Mouse (Mus musculus) C2C12 (cell line): ENCODE data around the gene Sh3yl1. TPM values are rescaled to one million over a fixed set of nuclear protein-coding genes. Genes with fewer than 3 reads are reported as not detected.

ENCODE experiments used
- H3K27me3 ChIP-seq: one replicate; pipeline ENCODE4 v1.6.1; 2011; ENCODE audit not compliant: control insufficient read depth, insufficient read depth, insufficient read length
- H3K36me3 ChIP-seq: one replicate; pipeline ENCODE4 v1.6.1; 2011; ENCODE audit not compliant: control insufficient read depth, insufficient read depth
- H3K4me3 ChIP-seq: one replicate; pipeline ENCODE4 v1.5.1; 2011; ENCODE audit warnings: mild to moderate bottlenecking, control low read depth; ENCODE audit not compliant: poor library complexity, insufficient read depth, severe bottlenecking
- H3K79me2 ChIP-seq: one replicate; pipeline ENCODE4 v1.6.1; 2011; ENCODE audit not compliant: control insufficient read depth, insufficient read depth
- H3K79me3 ChIP-seq: one replicate; pipeline ENCODE4 v1.6.1; 2011; ENCODE audit warnings: low read depth, control low read depth
- H3ac ChIP-seq: one replicate; pipeline ENCODE3; 2011; ENCODE audit warnings: low read depth; ENCODE audit not compliant: control insufficient read depth, insufficient read length
- CEBPB ChIP-seq: IDR thresholded peaks from one replicate; pipeline ENCODE4 v1.6.1; 2011; ENCODE audit warnings: low read depth, mild to moderate bottlenecking, control low read depth, moderate library complexity
- CTCF ChIP-seq: IDR thresholded peaks from one replicate; pipeline ENCODE4 v1.5.1; 2011; ENCODE audit not compliant: control insufficient read depth, insufficient read depth, insufficient read length
- FOSL1 ChIP-seq: IDR thresholded peaks from one replicate; pipeline ENCODE4 v1.8.0; 2011; ENCODE audit warnings: mild to moderate bottlenecking, low read length; ENCODE audit not compliant: poor library complexity, insufficient read depth, severe bottlenecking
- MAX ChIP-seq: IDR thresholded peaks from one replicate; pipeline ENCODE4 v1.6.1; 2011; ENCODE audit warnings: mild to moderate bottlenecking, control low read depth
- MYOD1 ChIP-seq: IDR thresholded peaks from one replicate; pipeline ENCODE4 v1.6.1; 2011; ENCODE audit warnings: low read depth; ENCODE audit not compliant: control insufficient read depth, insufficient read length
- MYOG ChIP-seq: IDR thresholded peaks from one replicate; pipeline ENCODE4 v1.6.1; 2011; ENCODE audit not compliant: control insufficient read depth, insufficient read length; ENCODE audit errors: extremely low read depth
- USF1 ChIP-seq: IDR thresholded peaks from one replicate; pipeline ENCODE4 v1.6.1; 2011; ENCODE audit warnings: low read depth, mild to moderate bottlenecking, control low read depth, moderate library complexity
- polyA plus RNA-seq: library from polyadenylated mRNA; unstranded; fragments of >200 nt; fragmentation: generic; extraction: Trizol; gene quantifications from one replicate; pipeline ENCODE4 v1.2.1, GENCODE M21; 2012; ENCODE audit warnings: missing spikeins

Sh3yl1 gene
- polyA plus RNA-seq, 1 experiment = 1.4 TPM

GRCm38 (mm10) chr12:30891438-30891837 lies 20.0 kb upstream of the Sh3yl1 start:
- no peak overlapping the region for H3ac ChIP-seq
- no peak for TF ChIP-seq MAX
- TF ChIP-seq CEBPB = no peak
- TF ChIP-seq MYOD1 = no peak
- no peak for TF ChIP-seq MYOG
- TF ChIP-seq USF1 = no peak
- no peak for TF ChIP-seq CTCF
- no peak for TF ChIP-seq FOSL1
- H3K27me3 ChIP-seq = peaks cover 6% of the 10 kb centered on the region

DNA sequence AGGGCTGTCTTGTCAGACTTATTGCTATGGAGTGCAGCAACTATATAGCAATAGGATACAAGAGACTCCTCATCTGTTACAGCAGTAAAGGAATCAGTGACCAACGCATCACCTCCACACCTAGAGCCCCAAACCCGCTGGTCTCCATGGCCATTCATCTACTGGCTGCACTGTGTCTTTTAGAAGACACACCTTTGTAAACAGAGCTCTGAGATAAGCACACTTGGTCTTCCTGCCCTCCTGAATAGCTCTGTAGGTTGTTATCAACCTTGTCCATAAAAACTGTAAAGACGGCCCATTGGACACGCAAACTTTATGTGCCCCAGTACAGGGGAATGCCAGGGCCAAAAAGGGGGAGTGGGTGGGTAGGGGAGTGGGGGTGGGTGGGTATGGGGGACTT lies 14.4 kb upstream of the Sh3yl1 start:
- Histone ChIP-seq H3ac (no peak overlapping the region), H3K27me3 (no peaks in the 10 kb centered on the region), H3K79me2 (peaks cover 8% of the 10 kb centered on the region), H3K79me3 (peaks cover 4% of the 10 kb centered on the region), H3K4me3 (no peak overlapping the region), H3K36me3 (peaks cover 23% of the 10 kb centered on the region)
- TF ChIP-seq FOSL1 (no peak), CEBPB (no peak), MAX (no peak), MYOG (no peak), MYOD1 (no peak), CTCF (no peak), USF1 (no peak)

More at GRCm38 (mm10) chr12:30891438-30891837, 20.0 kb upstream of the Sh3yl1 start:
- Histone ChIP-seq H3K79me2 (no peaks in the 10 kb centered on the region), H3K36me3 (peaks cover 16% of the 10 kb centered on the region), H3K4me3 (no peak overlapping the region), H3K79me3 (no peaks in the 10 kb centered on the region)

DNA sequence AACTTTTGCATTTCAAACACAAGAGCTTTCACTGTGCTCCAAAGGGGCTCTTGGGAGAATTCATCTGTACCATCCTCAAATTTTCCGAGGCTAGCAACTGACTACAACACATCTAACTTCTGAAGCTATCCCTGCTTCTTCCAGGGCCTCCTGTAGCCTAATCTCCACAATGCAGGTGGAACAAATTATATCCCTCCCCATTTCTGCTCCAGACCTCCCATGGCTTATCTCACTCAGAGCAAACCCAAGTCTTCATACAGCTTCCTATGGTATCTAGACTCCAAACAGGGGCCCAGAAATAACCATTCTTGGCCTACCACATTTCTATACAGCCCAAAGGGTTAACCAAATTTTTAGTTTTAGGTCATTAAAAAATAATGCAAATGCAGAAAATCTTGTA lies 2.8 kb upstream of the Sh3yl1 start:
- no peaks in the 10 kb centered on the region for H3K27me3 ChIP-seq
- H3K79me3 ChIP-seq = peaks cover 31% of the 10 kb centered on the region
- no peak overlapping the region for H3K4me3 ChIP-seq
- no peak for TF ChIP-seq FOSL1
- TF ChIP-seq CEBPB = no peak
- no peak for TF ChIP-seq CTCF
- TF ChIP-seq MYOD1 = no peak
- TF ChIP-seq MYOG = no peak
- TF ChIP-seq USF1 = no peak
- TF ChIP-seq MAX = no peak
- H3K79me2 ChIP-seq = peaks cover 63% of the 10 kb centered on the region
- H3ac ChIP-seq = no peak overlapping the region
- peaks cover 23% of the 10 kb centered on the region for H3K36me3 ChIP-seq

DNA sequence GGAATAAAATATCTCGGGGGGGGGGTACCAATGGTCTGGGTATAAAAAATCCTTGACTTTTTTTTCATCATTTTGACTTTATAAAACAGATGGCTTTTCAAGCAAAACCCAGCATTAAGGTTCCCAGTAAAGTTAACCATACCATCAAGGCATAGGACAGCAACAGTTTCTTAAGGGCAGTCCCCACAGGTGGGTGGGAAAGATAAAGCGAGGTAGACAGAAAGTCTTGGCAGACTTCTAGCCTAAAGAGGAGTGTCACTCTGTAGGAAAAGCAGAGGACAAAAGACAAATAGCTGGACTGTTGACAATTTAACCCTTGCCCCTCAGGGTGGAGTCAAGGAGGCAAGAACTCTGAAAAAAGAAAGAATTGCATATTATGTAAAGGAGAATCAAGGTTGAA lies 1.6 kb upstream of the Sh3yl1 start:
- H3K79me2 ChIP-seq = peaks cover 63% of the 10 kb centered on the region
- TF ChIP-seq MAX (no peak), USF1 (no peak)
- no peak overlapping the region for H3ac ChIP-seq
- H3K27me3 ChIP-seq = no peaks in the 10 kb centered on the region
- H3K4me3 ChIP-seq = no peak overlapping the region
- peaks cover 31% of the 10 kb centered on the region for H3K79me3 ChIP-seq
- peaks cover 12% of the 10 kb centered on the region for H3K36me3 ChIP-seq

- peaks cover 54% of the 10 kb centered on the region for H3K79me2 ChIP-seq
- H3ac ChIP-seq = peak overlapping the region; percentile 84
- peak overlapping the region; percentile 74 for H3K4me3 ChIP-seq
- H3K27me3 ChIP-seq = no peaks in the 10 kb centered on the region
- peaks cover 27% of the 10 kb centered on the region for H3K79me3 ChIP-seq
- TF ChIP-seq CTCF = no peak
- no peak for TF ChIP-seq USF1
- no peak for TF ChIP-seq FOSL1
- TF ChIP-seq CEBPB = no peak
- no peak for TF ChIP-seq MYOD1
- TF ChIP-seq MAX = no peak
- no peak for TF ChIP-seq MYOG
- peaks cover 6% of the 10 kb centered on the region for H3K36me3 ChIP-seq
Observed at GRCm38 (mm10) chr12:30910860-30911259, 608 bp upstream of the Sh3yl1 start.

DNA sequence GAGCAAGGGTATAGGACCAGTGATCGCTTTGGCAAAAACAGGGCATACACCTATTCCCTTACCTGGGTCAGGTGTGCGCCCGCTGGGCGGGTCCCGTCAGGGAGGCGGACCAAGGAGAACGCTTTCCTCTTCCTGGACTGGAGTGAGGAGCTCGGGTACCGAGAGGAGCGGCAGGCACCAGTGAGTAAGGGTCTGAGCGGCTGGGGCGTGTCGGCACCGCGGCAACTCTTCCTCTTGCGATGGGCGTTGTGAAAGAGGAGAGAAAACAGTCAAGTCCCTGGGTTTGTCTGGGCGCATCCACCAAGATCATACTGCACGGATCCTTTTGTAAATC lies 547 bp downstream of the Sh3yl1 start:
- peaks cover 22% of the 10 kb centered on the region for H3K79me3 ChIP-seq
- peaks cover 43% of the 10 kb centered on the region for H3K79me2 ChIP-seq
- peak overlapping the region; percentile 64 for H3ac ChIP-seq
- TF ChIP-seq CTCF = no peak
- no peak for TF ChIP-seq MYOD1
- TF ChIP-seq CEBPB = no peak
- TF ChIP-seq MYOG = no peak
- no peak for TF ChIP-seq USF1
- TF ChIP-seq MAX = no peak
- TF ChIP-seq FOSL1 = no peak
- H3K4me3 ChIP-seq = peak overlapping the region; percentile 74
- no peaks in the 10 kb centered on the region for H3K36me3 ChIP-seq
- H3K27me3 ChIP-seq = no peaks in the 10 kb centered on the region
